Mouse (Mus musculus) lung, postnatal 4 days (tissue): ENCODE results near the gene Gabarapl1.
"Not testable (repeated sequence)": the region's sequence is repeated elsewhere in the genome, so short reads cannot be mapped to it uniquely, and the experiment has no call there.

Experiments used
- DNase-seq, 2 experiments: peaks; one replicate each; pipeline ENCODE4 v3.0.0; 2021

Gene Gabarapl1

DNA sequence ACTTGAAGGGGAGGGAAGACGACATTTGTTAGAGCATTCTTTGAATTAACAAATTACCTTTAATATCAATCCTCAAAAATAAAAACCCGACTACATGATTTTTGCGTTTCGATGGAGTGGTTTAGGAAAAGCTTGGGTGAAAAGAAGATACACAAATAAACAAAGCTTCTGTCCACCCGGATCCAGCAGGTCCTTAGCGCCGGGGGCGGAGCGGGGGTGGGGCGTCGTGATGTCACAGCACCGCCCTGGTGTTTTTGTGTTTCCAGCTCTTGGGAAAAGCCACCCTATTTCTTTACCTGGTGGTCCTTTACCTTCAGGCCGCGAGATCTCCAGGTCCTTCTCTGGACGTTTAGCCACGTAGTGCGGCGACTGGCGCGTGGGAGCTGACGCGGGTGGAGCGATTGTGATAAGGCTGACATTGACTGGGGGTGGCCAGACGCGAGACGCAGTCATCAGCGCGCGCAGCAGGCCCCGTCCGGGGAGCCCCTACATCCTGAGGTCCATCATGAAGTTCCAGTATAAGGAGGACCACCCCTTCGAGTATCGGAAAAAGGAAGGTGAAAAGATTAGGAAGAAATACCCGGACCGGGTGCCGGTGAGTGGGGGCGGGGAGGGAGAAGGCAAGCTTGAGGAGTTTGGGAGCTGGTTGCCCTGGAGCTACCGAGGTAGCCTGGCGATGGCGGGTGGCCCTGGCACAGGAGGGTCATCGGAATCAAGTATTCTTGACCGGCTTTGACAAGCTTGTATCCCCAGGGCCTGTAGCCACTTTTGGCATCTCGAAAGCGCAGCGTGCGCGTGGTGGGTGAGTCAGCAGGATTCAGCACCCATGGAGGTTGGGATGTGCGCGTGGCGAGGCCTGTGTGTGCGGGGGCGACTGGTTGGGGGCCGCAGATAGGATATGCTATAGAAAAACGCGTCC is at the start of gene Gabarapl1:
TSS of gene Gabarapl1 (plus strand) at position 219 of the 919 bp plus-strand sequence.
- peak; percentile 79 to 80 for DNase-seq

DNA sequence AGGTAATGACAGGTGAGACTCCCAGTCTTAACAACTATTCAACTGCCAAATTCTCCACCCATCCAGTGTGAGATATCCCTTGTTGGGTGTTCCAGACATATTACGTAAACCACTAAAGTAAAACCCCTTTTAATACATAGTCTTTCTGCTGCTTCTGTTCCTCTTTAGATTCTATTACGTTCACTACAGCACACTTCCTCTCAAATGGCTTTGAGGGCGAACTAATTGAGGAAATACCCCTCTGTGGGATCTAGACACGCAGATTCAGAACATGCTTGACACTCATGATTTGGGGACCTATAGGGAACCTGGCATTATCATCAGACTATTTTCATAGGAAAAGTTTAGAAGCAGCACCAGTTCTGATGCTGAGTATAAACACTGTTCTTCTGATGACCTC is 38.0 kb upstream of the Gabarapl1 start:
- DNase-seq = no peak

DNA sequence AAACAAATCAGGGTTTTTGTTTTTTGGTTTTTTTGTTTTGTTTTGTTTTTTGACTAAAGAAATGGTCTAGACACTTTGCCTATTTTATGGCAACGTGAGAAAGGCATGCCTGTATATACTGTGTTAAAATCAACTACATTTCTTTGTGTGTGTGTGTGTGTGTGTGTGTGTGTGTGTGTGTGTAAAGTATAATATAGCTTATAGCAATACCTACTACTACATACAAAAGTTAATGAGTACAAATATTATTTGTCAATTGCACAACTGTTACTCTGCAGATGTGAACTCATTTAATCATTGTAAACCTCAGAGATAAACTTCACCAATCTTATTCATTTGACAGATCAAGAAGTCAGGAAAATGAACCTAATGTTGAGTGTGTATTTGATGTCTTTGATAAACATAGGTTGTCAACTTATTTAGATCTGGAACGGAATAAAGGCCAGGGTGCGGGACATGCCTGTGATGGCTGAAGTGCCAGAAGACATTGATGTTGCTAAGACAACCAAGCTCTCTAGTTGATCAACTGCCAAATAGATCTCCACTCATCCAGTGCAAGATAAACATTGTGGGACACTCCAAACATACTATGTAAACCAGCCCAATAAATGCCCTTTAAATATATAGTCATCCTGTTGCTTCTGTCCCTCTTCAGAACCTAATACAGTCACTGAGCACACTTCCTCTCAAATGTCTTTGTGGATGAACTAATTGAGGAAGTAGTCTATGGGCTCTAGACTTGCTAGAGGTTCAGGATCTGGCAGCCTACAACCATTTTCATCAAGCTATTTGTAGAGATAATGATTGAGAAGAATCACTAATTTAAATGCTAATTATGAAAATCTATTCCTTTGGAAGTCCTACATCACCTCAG is 35.4 kb upstream of the Gabarapl1 start:
- no peak for DNase-seq

DNA sequence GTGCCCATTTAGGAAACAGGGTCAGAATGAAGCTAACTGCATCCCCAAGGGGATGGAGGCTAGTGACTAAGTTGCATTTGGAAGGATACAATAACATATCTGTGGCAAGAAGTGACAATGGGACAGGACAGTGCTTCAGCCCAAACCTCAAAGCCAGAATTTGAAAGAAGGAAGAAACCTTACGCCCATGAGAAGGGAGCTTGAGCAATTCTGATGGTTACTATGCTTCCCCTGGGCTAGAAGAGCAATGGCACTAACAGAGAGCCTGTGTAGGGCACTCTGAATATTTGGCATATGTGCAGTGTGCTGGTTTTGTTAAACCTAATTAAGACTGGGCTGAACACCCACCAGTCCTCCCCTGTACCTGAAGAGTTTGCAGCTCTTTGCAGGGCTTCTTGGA is 33.4 kb upstream of the Gabarapl1 start:
- DNase-seq = not testable (repeated sequence)

DNA sequence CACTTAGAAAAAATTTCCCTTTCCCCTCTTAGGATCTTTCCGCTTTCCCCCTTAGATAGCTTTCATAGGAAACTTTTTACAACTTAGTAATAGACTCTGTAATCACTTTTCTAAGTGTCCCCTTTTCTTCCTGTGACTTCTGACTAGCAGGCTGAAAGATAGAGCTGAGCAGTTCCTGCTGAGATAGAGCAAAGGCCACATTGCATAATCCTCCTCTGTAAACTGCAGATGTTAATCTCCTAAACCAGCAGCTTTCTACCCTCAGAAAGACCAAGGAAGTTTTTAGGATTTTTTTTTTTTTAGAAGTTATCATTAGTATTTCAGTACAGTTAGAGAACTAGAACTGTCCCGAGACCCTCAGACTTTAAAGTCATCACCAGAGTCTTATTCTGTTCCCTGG is 29.5 kb upstream of the Gabarapl1 start:
- DNase-seq = no peak

DNA sequence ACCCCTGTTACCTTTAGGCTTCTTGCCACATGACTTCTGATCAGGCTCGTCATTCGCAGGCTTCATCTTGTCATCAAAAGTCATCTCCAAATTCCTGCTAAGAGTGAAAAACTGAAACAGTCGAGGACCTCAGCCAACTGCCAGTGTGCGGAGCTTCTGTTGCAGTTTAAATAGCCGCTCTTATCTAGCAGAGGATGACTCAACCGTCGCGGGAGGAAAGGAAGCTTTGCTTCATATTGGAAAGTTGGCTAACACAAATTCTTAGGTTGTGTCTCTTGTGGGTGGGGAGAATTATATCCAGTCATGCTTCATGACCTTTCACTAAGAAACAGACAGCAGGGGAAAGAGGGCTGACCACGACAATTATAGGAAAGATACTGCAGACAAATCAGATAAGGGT is 25.9 kb upstream of the Gabarapl1 start, which contains the start of gene Olr1:
TSS of gene Olr1 (minus strand) at position 142 of the 400 bp plus-strand sequence.
- no peak for DNase-seq

DNA sequence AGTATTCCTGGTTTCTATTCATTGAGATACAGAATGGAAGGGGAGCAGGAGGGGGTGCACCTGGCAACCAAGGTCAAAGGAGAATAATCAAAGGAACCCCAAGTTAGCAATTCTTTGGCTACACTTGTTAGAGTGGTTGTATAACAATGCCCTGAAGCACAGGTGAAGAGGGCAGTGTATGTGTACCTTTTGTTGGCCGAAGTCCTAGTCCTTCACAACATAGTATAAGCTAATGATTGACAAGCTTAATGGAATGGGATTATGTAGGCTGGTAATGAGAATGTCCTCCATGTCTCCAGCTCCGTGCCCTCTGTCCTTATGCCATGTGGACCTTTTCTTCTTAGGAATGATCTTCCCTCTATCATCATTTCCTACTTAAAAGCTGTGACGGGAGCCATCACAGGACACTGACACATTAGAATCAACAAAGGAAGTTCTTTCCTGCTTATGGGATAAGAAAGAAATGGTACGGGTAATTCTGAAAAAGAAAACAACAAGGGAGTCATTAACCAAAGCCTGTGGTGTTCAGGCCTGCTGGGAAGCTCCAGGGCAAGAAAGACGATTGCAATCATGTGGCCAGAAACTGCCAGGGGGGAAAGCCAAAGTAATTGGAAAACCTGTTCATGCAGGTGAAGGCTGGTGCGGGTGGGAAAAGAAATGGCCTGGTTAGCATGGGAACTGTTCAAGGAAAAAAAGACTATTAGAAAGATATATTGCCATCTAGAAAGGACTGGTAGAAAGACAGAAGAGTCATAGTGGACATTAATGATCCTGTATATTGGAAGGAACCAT is 22.6 kb upstream of the Gabarapl1 start:
- no peak for DNase-seq

DNA sequence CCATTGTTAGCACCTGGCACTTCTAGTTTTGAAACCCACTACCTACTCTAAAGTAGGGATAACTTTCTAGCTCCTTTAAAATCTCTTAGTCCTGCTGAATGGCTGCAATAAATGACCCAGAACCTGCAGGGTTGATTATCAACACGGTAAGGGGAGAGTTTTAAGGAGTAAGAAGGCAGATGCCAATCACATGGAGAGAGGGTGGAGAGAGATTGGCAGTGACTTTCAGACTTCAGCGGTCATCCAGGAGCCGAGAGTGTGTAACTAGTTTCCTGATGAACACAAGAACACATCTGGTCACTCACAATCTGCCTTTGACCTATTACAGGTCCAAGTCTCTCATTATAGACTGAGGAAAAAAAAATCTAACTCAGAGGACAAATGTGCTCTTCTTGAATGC is 20.6 kb upstream of the Gabarapl1 start, which contains the start of gene Tmem52b:
TSS of gene Tmem52b (plus strand) at position 189 of the 400 bp plus-strand sequence.
- DNase-seq = no peak

DNA sequence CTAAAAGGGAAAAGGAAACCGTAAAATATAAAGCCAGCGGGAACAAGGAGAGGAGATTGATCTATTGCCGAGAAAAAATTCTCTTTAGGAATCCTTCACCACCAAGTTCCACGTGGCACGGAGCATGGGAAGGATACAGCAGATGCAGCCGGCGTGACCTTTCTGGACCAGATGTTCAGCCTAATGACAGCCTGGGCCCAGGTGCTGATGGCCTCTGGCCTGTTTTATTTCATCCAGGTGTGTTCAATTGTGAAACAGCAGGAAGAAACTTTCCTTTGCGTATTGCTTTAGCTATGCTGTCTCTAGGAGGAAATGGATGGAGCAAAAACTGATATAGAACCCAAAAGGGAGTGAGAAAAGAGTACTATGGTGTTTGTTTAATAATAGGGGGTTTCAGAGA is 20.1 kb upstream of the Gabarapl1 start:
- no peak for DNase-seq

DNA sequence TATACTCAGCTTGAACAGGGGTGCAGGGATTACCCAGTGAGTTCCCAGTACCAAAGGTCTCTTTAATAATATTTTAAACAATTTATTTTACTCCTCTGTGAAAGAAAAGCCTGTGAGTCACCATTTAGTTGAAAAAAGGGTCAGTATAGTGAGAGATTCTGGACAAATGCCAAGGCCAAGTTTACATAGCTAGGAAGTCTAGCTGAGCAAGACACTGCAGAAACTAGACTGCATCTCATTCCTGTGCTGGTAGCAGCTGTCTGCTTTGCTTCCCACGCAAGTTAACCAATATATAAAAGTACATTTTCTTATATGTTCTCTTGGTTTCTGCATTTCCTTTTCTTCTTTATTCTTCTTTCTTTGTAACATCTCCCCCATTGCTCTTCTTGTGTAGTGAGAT is 19.6 kb upstream of the Gabarapl1 start:
- no peak for DNase-seq

DNA sequence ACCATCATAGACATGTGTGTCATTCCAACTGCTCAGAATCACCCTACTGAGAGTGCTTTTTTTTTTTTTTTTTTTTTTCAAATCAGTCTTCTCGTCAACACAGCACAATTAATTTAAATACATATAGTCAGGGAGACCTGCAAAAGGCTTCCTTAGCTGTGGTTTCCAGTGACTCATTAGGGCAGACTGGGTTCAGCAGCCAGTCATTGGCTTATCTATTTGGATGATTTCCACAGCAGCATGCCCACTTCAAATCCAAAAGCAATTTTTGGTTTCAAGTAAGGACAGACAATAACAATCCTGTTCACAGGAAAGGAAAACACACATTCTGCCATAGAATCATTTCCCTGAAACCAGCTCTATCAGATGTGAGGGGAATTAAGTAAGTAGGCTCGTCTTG is 18.6 kb upstream of the Gabarapl1 start:
- DNase-seq = no peak

DNA sequence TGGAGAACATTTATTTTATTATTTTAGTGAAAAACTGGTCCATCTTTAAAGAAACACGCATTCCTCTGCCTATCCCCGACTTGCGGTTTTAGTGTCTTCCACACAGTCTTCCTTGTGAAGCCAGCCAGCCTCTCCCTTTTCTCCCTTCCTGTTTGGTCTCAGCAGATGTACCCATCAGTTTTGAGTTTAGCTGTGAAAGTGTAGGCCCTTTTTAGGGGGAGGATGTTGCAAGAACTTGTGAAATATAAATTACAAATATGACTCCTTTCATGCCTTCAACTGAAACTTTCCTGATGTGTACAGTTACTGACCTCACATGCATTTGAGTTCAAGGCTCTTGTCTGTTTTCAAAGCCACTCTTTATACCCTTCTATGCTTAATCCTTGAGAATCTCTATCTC is 17.9 kb upstream of the Gabarapl1 start:
- DNase-seq = no peak

DNA sequence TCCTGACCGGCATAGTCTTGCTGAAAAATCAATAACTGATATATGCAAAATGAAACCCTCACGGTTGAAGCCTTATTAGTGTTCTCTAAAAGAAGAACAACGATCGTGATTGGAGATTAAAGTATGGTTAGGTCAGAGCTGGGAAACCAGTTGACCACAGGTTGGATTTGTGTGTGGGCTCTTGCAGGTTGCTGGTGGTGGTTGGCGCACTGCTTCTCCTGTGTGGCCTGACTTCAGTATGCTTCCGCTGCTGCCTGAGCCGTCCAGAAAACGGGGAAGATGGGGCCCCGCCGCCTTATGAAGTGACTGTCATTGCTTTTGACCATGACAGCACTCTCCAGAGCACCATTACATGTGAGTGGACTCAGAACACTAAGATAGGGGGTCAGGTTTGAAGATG is 16.6 kb upstream of the Gabarapl1 start:
- no peak for DNase-seq

DNA sequence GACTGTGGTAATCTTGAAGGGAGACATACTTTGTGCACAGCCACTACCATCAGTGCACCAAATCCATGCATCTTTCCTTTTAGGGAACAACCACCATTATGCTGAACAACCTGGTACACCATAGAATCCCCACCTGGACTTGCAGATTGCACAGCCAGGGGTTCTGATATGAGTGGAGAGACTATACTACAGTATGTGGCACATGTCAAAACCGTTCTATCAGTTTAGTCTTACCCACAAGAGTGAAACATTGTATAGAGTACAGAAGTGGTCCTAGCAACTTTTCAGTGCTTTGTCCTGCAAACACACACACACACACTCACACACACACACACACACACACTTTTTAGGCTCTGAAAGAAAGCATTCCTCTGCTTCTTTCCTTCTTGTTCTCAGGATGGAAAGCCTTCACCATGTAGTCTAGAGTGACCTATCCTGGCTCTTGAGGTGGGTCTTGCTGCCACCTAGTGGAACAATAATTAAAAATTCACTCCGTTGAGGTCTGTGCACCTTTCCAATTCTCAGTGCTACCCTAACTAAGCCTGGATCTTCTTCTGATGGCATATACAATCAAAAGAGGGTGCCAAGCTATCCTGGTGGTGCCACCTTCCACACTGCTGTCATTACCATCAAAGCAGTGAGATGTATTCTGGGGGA is 15.1 kb upstream of the Gabarapl1 start:
- peak in 1 of 2 experiments; percentile 39 for DNase-seq

DNA sequence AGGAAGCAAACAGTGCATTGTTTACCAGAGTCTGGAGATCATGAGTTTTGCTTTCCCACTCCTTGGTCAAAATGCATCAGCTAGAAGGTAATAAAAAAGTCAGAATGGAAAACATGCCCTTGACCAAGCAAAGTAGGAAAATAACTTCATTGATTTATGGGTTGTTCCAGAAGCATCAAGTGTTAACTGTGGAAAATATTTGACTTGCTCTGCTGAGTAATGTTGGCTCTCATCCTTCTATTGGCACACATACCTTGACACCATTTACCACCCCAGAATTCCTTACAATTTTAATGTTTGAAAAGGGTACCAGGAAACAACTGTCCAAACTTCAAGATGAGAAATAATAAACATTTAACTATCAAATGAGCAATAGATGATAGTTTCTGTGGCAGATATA is 6.9 kb upstream of the Gabarapl1 start:
- no peak for DNase-seq

DNA sequence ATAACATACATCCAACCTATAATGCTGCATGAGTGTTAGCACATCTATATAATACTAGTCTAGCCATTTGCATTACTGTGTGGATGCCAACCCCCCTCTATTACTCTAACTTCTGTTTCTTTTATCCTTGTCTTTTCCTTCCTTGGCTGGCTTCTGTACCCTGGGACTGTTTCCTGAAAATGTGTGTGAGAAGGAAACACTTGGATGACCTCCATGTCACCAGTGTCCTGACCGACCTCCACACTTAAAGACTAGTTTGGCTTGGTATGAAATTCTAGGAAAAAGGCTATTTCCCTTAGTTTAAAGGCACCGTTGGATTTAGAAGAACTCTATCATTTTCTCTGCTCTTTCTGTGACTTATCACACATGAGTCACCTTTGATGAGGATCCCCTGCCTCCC is 5.5 kb upstream of the Gabarapl1 start:
- no peak for DNase-seq

DNA sequence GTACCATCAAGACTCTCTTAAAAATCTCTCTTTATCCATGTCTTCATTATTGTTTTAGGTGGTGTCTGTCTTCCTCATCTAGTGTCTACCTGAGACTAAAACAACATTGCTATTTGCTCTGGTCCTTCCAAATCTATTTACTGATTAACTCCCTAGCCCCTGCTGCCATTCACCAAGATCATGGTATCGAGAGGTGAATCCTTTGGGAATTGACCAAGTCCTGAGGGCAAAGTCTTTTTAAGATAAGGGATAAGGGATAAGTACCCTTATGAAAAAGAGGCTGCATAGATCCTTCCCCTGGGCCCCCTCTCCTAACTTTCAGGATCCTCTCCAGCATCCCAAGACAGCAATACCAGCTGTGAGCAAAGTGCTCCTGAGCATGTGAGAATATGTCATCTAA is 3.4 kb upstream of the Gabarapl1 start:
- DNase-seq = no peak

DNA sequence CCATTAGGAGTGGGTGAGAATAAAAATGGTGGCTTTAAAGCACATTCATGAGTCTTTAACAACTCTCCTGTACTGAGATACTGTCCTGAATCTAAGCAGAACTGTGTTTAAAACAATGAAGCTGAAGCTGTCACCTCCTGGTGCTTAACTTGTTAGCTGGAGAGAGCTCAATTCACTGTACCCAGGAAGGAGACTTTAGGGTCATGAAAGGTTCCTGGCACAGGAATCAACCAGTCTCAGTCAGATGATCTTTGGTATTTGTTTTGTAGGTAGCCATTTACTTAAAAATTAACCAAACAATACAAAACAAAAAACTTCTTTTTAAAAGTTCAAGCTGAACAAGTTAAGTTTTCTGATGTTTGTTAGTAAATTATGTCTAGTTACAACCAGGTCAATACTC is 2.7 kb upstream of the Gabarapl1 start:
- DNase-seq = no peak

DNA sequence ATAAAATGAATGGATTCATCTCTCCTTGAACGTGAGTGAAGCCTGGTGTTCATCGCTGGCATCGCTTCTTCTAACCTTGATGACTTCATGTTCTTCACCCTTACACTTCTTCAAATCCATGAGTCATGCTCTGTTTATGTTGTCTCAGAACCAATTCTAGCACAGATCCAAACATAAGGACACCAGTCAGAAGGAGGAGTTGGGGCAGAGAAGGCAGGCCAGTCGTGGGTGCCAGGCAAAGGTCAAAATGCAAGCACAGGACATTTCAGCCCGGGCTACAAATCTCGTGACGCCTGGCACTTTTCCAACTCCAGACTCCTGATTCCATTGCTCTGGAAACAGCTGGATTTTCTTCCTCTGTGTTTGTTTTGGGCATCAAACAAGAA is 411 bp upstream of the Gabarapl1 start:
- peak; percentile 69 to 75 for DNase-seq

DNA sequence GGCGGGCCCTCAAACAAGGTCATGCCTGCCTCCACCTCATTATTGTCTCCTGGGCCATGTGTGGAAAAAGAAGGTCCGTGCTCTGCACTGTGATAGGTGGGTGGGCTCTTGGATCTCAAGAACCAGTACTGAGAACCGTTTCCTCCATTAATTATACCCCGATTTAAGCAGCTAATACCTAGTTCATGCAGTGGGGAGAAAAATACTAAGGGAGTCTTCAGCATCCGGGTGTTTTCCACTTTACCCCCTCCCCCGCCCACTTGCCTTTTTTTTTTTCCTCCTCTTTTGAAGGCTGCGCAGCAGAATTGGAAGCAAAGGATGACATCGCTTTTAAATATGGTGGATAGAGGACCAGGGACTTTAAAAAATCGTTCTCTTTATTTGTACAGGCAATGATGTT is 1.1 kb downstream of the Gabarapl1 start:
- DNase-seq = no peak

DNA sequence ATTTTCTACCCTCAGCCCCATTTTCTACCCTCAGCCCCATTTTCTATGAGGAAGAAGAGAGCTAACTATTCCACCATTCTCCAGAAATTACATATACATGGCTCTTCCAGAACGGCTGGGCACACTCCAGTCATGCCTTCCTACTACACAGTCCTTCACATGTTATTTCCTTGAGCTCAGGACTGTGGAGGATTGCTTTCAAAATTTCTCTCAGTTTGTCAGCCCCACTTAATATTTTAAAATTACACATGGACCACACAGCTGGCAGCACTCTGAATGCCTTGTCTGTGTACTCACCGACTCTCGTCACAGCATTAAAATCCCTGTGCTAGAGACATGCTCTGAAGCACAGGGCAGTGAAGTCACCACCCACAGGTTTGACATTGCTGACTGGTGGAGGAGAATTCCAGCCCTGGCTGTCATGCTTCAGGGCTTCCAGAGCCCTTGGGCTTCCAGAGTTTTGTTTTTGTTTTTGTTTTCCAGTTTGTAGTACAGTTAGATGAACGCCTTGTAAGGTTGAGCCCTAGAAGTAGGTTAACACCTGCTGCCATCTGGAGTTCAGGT is 1.7 kb downstream of the Gabarapl1 start:
- DNase-seq = no peak

DNA sequence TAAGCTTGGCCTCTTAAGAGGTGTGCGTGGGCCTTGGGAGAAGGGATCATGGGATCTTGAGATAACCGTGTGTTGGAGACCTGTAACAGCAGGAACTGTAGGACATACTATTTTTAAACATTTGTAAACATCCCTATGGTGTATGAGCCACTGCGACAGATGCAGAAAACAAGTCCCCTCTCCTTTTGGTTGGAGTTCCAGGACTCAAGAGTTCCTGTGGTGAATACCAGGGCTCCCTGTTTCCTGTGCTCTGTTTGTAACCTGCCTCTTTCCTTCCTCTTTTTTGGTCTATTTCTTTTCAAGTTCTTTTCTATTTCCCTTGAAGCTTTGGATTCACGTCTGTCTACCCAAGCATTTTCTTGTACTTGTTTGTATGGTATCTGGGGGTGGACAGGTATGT is 2.8 kb downstream of the Gabarapl1 start:
- no peak for DNase-seq
